Mouse (Mus musculus): ENCODE measurements at regions not wholly inside any gene's neighbourhood (a gene's known extent, or its start where the extent isn't known, plus 50 kb on each side); places are given as distances from the start of the nearest gene placed in this dataset.

GRCm38 (mm10) chr6:98118355-98119150 is 224.0 kb downstream of the Gm765 start:
- no peaks in the 10 kb centered on the region for H3K27me3 ChIP-seq (replicated peaks)
- H3K9ac ChIP-seq (ENCODE audit: insufficient read depth, low read depth) = no peak overlapping the region
- in situ Hi-C loops (cut with MboI; ENCODE audit: low pct_ligation_motif_present, low pct_unique_long_range_greater_than_20kb, low sequenced_read_pairs) = loop anchor here (25.0 kb wide), 1 partner anchor 269 kb away; no protein-coding TSS in a partner anchor
- no peaks in the 10 kb centered on the region for H3K36me3 ChIP-seq (replicated peaks in 1 of 2; ENCODE audit: control insufficient read depth in 1 of 2, insufficient read depth in 1 of 2, low read length in 1 of 2)
- dilution Hi-C loops (cut with MboI; ENCODE audit: extremely low pct_ligation_motif_present, extremely low pct_unique_long_range_greater_than_20kb, low sequenced_read_pairs) = no loop called here
- H3K27ac ChIP-seq (ENCODE audit: insufficient read depth, low read depth) = no peak overlapping the region
- DNase-seq (ENCODE audit: extremely low read depth) = no peak
- no peaks in the 10 kb centered on the region for H3K9me3 ChIP-seq (replicated peaks; ENCODE audit: low read length)
- no peak for TF ChIP-seq E2F4 (IDR thresholded peaks at IDR 0.05; ENCODE audit: insufficient replicate concordance, low read depth, low read length)
- TF ChIP-seq NRF1 (IDR thresholded peaks at IDR 0.05; ENCODE audit: low read depth, low read length) = no peak
- no peak for TF ChIP-seq RCOR1 (conservative IDR thresholded peaks at IDR 0.05; ENCODE audit: low read depth, low read length)
- TF ChIP-seq MEF2A (IDR thresholded peaks at IDR 0.05; ENCODE audit: borderline replicate concordance, low read depth, low read length) = no peak
- TF ChIP-seq SMC3 (IDR thresholded peaks at IDR 0.05; ENCODE audit: low read depth, low read length) = no peak
- TF ChIP-seq MYC (IDR thresholded peaks at IDR 0.05; ENCODE audit: low read depth, low read length) = no peak
- TF ChIP-seq KAT2A (IDR thresholded peaks at IDR 0.05; ENCODE audit: insufficient replicate concordance, low read length) = no peak
- no peak overlapping the region for H3K4me3 ChIP-seq (replicated peaks in 1 of 3; ENCODE audit: low read depth in 2 of 3, low read length in 2 of 3, poor library complexity in 1 of 3)
- no peaks in the 10 kb centered on the region for H3K4me1 ChIP-seq (ENCODE audit: control insufficient read depth in 1 of 2, insufficient read depth in 2 of 2)
- H3K4me2 ChIP-seq (ENCODE audit: insufficient read depth, low read depth, poor library complexity, severe bottlenecking) = no peak overlapping the region
- no peaks in the 10 kb centered on the region for H3K79me2 ChIP-seq (replicated peaks; ENCODE audit: control insufficient read depth, extremely low read depth, insufficient read depth, poor library complexity, severe bottlenecking)

GRCm38 (mm10) chr6:98114327-98115134 is 228.0 kb downstream of the Gm765 start:
- no peak overlapping the region for H3K4me3 ChIP-seq (replicated peaks in 1 of 3; ENCODE audit: low read depth in 2 of 3, low read length in 2 of 3, poor library complexity in 1 of 3)
- no peaks in the 10 kb centered on the region for H3K27me3 ChIP-seq (replicated peaks)
- no peaks in the 10 kb centered on the region for H3K4me1 ChIP-seq (ENCODE audit: control insufficient read depth in 1 of 2, insufficient read depth in 2 of 2)
- H3K27ac ChIP-seq (ENCODE audit: insufficient read depth, low read depth) = no peak overlapping the region
- no peak for DNase-seq (ENCODE audit: extremely low read depth)
- H3K9me3 ChIP-seq (replicated peaks; ENCODE audit: low read length) = no peaks in the 10 kb centered on the region
- in situ Hi-C loops (cut with MboI; ENCODE audit: low pct_ligation_motif_present, low pct_unique_long_range_greater_than_20kb, low sequenced_read_pairs) = loop anchor here (25.0 kb wide), 1 partner anchor 273 kb away; no protein-coding TSS in a partner anchor
- dilution Hi-C loops (cut with MboI; ENCODE audit: extremely low pct_ligation_motif_present, extremely low pct_unique_long_range_greater_than_20kb, low sequenced_read_pairs) = no loop called here
- H3K9ac ChIP-seq (ENCODE audit: insufficient read depth, low read depth) = no peak overlapping the region
- H3K79me2 ChIP-seq (replicated peaks; ENCODE audit: control insufficient read depth, extremely low read depth, insufficient read depth, poor library complexity, severe bottlenecking) = no peaks in the 10 kb centered on the region
- TF ChIP-seq MAFK (IDR thresholded peaks at IDR 0.05; ENCODE audit: insufficient replicate concordance, low read length) (no peak), CHD2 (IDR thresholded peaks at IDR 0.05; ENCODE audit: low read length) (no peak), E2F4 (IDR thresholded peaks at IDR 0.05; ENCODE audit: insufficient replicate concordance, low read depth, low read length) (no peak), SMC3 (IDR thresholded peaks at IDR 0.05; ENCODE audit: low read depth, low read length) (no peak), ZMIZ1 (IDR thresholded peaks at IDR 0.05; ENCODE audit: low read depth, low read length) (no peak), CTCF (conservative IDR thresholded peaks at IDR 0.05 in 1 of 2, IDR thresholded peaks at IDR 0.05 in 1 of 2; ENCODE audit: low read depth in 2 of 2, low read length in 2 of 2) (no peak), ELF1 (IDR thresholded peaks at IDR 0.05; ENCODE audit: low read depth, low read length) (no peak), ZNF384 (IDR thresholded peaks at IDR 0.05; ENCODE audit: low read depth, low read length) (no peak), UBTF (IDR thresholded peaks at IDR 0.05; ENCODE audit: low read depth, low read length) (no peak), MYC (IDR thresholded peaks at IDR 0.05; ENCODE audit: low read depth, low read length) (no peak), JUN (IDR thresholded peaks at IDR 0.05; ENCODE audit: insufficient read depth, low read depth, low read length) (no peak), PAX5 (IDR thresholded peaks at IDR 0.05; ENCODE audit: low read length) (no peak), USF2 (conservative IDR thresholded peaks at IDR 0.05; ENCODE audit: low read depth, low read length) (no peak), CHD1 (IDR thresholded peaks at IDR 0.05; ENCODE audit: low read depth, low read length) (no peak), TBP (conservative IDR thresholded peaks at IDR 0.05; ENCODE audit: low read depth, low read length) (no peak), HCFC1 (IDR thresholded peaks at IDR 0.05; ENCODE audit: low read depth, low read length) (no peak), MAZ (IDR thresholded peaks at IDR 0.05; ENCODE audit: low read depth, low read length) (no peak), POLR2A (IDR thresholded peaks at IDR 0.05; ENCODE audit: low read depth, low read length) (no peak)
- no peak overlapping the region for H3K4me2 ChIP-seq (ENCODE audit: insufficient read depth, low read depth, poor library complexity, severe bottlenecking)
- H3K36me3 ChIP-seq (replicated peaks in 1 of 2; ENCODE audit: control insufficient read depth in 1 of 2, insufficient read depth in 1 of 2, low read length in 1 of 2) = no peaks in the 10 kb centered on the region
